Mouse (Mus musculus) G1E-ER4 (cell line): ENCODE measurements around the gene Tns2. TPM values are rescaled to one million over a fixed set of nuclear protein-coding genes. Genes with fewer than 3 reads are reported as not detected.

Experiments
- GATA1 ChIP-seq: IDR thresholded peaks from one replicate; pipeline ENCODE4 v1.8.0; 2012; ENCODE audit warnings: low read length, inconsistent platforms
- polyA plus RNA-seq: library from polyadenylated mRNA; stranded (reverse); fragments of >175 nt; gene quantifications from 2 replicates; pipeline ENCODE4 v1.2.3, GENCODE M21; 2012

The Tns2 gene
- polyA plus RNA-seq, 1 experiment = 0.48 TPM

DNA sequence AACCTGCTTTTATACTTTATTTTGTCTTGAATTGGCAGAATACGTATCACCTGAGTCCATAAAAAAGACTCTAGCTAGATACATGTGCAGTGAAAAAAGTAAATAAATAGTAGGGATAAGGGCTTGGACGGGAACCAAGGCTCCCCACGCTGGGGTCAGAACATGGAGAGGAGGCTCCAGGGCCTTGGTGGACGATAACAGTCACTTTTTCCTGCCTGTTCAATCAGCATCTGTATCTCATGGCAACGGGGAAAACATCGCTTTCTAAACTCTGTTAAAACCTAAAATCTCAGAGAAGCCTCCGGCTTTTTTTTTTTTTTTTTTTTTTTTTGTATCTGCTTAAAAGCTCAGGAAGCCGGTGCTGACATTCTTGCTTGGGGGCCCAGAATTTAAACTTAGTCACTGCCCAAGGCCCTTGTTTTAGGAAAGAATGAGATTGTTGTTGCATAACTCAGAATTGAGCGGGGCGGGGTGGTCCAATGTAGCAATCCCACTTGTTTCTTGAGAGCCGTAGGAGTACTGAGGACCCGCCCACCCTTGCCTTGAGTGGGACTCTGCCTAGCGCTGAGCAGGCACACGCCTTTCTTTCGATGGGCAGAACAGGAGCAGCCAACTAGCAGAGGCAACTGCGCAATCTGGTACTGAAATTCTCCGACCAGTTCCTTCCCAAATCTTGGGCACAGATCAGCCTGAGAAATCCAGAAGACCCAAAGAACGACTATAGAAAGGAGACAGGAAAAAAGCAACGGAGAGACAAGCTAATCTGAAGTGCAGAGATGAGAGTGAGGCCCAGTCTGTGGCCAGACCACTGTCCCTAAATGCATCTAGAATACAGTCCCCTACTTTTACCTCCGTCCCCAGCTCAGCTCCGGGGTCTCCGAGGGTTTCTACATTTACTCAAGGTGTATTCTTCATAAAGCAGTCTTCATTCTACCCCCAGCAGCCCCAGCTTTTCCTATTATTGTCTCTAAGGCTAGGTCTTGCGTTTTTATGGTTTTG is 43.0 kb downstream of the Tns2 start:
- no peak for TF ChIP-seq GATA1

DNA sequence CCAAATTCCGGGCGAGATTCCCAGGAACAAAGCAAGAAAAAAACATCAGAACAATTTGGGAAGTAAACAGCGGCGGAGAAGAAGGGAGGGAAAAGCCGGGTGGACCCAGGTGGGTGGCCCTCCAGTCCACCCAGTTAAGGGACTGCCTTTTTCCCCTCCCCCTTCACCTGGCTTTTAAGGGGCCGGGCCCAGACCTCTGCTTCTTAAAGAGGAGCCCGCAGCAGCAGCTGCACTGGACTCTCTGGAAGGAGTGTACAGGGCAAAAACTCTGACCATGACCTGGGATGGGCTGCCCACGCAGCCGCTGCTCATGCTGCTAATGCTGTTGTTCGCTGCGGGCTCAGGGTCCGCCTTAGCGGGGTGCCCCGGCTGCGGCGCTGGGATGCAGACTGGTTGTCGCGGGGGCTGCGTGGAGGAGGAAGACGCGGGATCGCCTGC is 44.1 kb downstream of the Tns2 start, which contains the start of gene Igfbp6:
Gene Igfbp6, plus strand, starts transcription at position 89 of the 438 bp plus-strand sequence.
- TF ChIP-seq GATA1 = no peak

DNA sequence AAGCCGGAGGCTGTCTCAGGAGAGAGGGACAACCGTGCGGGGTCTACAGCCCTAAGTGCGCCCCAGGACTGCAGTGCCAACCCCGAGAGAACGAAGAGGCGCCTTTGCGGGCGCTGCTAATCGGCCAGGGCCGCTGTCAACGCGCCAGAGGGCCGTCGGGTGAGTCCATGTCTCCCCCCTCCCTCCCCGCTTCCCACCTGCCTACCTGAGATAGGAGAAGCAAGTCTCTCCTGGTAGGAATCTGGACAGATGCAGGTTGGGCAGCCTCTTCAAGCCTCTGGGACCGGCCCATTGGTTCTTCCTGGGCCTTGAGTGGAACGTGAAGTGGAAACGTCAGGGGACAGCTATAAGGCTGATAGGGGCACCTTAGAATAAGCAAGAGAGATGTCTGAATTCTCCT is 44.5 kb downstream of the Tns2 start:
- no peak for TF ChIP-seq GATA1

DNA sequence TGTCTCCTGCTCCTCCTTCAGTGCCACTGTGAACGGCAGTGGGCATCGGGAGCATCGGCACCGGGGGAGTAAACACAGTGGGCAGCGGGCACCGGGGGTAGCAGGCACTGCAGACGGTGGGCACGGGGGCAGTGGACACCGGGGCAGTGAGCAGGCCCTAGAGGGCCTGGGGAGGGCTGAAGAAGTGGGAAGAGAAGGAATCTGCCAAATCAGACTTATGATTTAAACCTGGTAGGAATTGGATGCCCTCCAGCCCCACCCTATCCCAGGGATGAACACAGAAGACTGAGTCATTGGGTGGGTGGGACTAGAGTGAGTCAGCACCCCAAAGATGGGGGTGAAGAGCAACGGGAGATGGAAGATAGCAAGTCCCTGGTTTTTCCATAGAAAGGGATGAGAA is 45.1 kb downstream of the Tns2 start:
- no peak for TF ChIP-seq GATA1

DNA sequence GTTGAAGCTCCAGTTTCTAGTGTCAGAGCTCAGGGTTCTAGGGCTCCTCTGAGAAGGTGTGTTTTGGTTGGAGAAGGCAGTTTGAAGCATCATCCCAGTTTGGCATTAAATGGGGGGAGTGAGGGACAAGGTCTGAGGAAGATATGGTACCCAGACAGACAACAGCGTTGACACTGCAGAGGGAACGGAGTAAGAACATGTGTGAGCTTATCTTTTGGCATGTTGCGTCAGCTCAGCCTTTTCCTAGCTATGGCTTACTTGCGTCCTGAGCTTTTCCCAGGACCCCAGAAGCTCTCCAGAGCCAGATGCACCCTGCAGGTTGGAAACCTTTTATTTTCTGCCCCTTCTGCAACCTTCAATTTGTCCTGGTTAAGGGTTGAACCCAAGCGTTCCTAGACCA is 45.9 kb downstream of the Tns2 start:
- TF ChIP-seq GATA1 = no peak

DNA sequence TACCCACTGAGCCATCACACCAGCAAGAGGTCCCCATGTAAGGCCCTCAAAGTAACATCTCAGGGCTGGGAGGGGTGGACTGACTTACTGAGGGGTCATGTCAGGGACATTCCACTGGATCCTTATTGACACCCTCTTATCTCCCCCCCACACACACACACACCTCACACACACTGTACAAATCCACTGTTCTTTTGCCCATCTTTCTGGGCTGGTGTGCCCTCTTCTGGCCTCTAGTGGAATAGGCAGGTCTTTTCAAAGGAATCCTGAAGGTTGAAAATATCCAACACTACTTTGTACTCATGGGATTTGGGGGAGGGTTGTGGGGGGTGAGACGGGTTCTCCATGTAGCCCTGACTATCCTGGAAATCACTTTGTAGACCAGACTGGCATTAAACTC is 46.7 kb downstream of the Tns2 start:
- no peak for TF ChIP-seq GATA1

DNA sequence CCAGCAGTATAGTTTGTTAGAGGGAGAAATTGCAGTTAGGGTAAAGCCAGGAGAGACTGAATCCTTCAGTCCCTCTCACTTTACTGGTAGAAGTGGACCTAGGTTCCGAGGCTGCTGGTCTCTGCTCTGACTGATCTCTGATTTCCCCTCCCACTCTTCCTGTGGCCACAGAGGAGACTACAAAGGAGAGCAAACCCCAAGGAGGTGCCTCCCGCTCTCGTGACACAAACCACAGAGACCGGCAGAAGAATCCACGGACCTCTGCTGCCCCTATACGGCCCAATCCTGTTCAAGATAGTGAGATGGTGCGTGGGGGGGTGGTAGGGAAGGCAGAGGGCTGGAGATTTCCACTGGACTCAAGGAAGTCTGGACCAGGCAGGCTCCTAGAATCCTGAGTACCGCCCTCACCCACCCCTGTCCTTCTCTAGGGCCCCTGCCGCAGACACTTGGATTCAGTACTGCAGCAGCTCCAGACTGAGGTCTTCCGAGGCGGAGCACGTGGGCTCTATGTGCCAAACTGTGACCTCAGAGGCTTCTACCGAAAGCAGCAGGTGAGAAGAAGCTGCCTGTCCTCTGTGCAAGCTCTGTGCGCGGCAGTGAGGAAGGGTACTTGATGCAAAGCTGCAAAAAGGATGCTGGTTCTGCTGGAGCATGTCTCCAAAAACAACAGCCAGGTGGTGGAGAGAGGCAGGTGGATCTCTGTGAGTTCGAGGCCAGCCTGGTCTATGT is 47.6 kb downstream of the Tns2 start:
- no peak for TF ChIP-seq GATA1

DNA sequence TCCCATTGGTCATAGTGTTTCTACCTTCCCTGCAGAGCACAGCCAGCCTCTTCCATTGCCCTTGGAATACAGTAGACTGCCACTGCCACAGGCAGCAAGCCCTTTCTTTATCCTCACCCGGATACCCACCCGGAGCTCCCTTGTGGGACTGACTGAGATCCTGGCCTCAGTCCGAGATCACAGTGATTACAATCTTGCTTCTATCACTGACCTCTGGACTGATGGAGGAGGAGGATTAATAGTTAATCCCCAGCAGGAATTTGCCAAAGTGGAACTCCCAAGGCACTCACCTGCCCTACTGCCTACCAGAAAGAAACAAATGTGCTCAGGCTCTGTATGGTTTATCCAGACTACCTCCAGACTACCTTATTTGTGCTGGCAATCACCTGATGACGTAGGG is 49.3 kb downstream of the Tns2 start:
- TF ChIP-seq GATA1 = no peak

DNA sequence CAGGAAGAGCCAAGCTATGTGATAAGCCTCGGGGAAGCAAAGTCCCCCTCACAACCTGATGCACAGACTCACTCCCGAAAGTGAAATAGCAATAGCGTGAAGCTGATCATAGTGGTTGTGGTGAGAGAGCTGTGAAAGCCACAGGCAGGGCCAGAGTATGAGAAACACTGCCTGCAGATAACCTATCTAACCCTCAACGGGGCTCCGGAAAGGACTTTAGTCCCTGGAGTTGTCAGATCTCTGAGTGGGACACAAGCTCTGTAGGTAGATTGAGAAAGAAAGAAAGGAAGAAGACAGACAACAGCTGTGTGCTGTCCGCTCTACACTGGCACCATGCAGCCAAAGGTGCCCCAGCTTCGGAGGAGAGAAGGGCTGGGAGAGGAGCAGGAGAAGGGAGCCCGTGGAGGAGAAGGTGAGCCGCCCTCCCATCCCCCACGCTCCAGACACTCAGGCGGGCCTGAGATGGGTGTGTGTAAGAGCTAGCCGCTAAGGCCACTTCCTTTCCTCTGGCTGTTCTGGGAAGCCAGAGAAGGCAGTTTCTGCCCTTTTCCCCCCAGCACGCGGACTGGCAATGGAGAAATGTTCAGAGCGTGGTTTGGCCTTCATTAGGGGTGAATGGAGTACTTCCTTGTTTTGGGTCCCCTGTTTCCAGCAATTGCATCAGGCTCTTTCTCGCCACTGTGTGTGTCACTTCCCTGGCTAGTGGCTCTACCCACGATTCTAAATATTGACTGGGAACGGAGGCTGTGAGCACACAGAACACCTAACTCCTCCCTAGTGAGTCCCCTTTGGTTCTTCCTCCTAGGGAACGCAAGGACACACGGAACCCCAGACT is 50.3 kb downstream of the Tns2 start, which contains the start of gene Soat2:
Gene Soat2, plus strand, starts transcription at position 226 of the 835 bp plus-strand sequence.
- TF ChIP-seq GATA1 = peak; percentile 84

DNA sequence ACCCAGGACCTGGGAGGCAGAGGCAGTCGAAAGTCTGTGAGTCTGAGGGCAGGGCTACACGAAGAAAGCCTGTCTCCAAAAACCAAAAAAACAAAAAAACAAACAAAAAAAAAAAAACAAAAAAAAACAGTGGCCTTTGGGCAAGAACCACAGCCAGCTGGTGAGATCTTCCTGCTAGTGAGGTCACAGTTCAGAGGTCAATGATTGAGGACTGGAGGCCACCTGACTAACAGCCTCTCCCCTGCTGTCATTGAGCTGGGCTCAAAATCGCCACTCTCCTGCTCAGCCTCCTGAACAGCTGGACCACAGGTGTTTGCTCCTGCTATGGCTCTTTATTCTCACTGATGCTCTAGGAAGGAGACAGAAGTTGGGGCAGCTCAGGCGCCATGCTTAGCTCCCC is 52.4 kb downstream of the Tns2 start:
- TF ChIP-seq GATA1 = no peak

DNA sequence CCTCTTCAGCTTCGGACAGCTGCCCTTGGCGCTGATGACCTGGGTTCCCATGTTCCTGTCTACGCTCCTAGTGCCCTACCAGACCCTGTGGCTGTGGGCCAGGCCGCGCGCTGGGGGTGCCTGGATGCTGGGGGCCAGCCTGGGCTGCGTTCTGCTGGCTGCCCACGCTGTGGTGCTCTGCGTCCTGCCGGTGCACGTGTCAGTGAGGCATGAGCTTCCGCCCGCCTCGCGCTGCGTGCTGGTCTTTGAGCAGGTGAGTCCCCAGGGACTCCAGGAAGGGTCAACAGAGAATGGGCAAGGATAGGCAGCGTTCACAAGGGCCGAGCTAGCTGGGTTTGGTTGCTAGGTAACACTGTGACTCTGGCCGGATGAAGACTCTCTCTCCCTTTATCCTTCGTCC is 56.6 kb downstream of the Tns2 start:
- no peak for TF ChIP-seq GATA1

DNA sequence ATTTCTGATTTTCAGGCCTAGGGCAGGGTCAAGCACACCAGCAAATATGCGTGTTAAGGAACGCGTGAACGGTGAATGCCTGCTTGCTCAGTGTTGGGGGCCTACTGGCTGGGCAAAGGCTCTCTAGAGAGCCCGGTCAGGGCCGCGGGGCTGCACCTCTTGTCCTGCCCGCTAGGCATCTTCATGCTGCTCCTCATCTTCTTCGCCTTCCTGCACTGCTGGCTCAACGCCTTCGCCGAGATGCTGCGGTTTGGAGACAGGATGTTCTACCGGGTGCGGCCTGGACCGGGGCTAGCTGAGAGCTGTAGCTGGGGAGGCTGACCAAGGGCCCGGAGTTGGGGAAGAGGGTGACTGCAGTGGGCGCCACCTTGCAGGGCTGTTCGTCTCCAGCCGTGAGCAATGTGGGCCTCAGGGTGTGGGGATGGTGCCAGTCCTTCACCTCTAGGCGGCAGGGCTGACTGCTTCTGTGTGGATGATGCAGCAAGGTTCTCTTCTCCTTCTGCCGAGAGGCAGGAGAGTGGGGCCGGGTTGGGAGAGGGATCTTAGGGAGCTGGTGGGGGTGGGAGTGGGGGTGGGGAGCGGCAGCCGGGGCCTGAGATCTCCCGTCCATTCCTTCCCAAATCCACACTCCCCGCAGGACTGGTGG is 60.3 kb downstream of the Tns2 start:
- TF ChIP-seq GATA1 = no peak

DNA sequence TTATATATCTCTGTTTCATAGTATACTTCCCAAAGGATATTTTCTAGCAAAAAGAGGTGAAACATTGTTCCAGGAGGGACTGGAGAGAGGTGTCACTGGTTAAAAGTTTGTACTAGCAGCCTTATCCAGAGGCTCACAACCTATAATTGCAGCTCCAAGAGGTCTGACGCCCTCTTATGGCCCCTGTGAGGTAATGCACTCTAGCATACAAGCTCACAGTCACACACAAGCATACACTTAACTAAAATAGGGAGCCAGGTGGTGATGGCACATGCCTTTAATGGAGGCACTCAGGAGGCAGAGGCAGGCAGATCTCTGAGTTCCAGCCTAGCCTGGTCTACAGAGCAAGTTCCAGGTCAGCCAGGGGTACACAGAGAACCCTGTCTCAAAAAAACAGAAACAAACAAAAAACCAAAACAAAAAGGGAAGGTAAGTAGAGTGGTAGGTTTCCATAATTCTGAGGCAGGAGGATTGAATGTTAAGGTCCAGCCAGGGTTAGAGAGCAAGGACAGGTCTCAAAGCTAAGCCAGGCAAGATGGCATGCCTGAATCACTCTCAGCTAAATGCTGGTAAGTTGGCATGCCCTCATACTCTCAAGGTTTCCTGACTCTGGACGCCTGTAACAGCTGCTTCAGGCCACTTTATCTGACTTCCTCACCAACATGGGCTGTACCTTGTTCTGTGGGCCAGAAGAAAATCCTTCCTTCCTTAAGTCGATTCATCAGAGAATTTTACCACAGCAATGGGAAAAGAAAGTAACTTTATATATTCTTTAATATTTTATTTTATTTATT is 63.9 kb downstream of the Tns2 start:
- TF ChIP-seq GATA1 = no peak

DNA sequence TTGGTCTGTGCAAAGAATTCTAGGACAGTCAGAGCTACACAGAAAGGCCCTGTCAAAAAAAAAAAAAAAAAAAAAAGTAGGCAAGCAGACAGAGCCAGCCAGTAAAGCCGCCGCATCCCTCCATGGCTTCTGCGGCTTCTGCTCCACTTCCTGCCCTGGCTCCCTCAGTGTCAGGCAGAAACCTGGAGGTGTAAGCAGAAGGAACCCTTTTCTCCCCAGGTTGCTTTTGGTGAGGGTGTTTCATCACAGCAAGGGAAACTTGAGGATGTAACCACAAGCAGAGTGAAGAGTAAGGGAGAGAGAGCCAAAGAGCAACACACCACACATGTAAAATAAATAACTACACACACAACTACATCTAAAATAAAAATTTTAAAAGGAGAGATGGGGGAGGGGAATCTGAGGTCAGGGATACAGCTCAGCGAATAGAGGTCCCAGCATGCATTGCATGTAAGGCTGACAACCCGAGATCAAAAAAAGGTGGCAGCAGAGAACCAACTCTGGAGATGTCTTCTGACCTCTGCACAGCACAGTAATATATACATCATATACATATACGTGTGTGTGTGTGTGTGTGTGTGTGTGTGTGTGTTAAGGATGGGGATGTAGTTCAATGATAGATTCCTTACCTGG is 65.4 kb downstream of the Tns2 start:
- TF ChIP-seq GATA1 = no peak

Other genes starting within 250 kb of the Tns2 start
- gene Krt1, start 249.6 kb upstream of the Tns2 start, polyA plus RNA-seq = not detected in 2 replicates
- not detected in 2 replicates for gene Krt77, start 230.7 kb upstream of the Tns2 start, polyA plus RNA-seq
- gene Krt76, start 207.5 kb upstream of the Tns2 start, polyA plus RNA-seq = not detected in 2 replicates
- not detected in 2 replicates for gene Krt4, start 175.7 kb upstream of the Tns2 start, polyA plus RNA-seq
- gene Krt79, start 160.1 kb upstream of the Tns2 start, polyA plus RNA-seq = not detected in 2 replicates
- not detected in 2 replicates for gene Krt78, start 146.1 kb upstream of the Tns2 start, polyA plus RNA-seq
- gene Krt8, start 95.9 kb upstream of the Tns2 start, polyA plus RNA-seq = not detected in 2 replicates
- not detected in 2 replicates for gene Krt18, start 72.2 kb upstream of the Tns2 start, polyA plus RNA-seq
- gene Eif4b, start 26.6 kb upstream of the Tns2 start, polyA plus RNA-seq = 375 and 424 TPM in 2 replicates
- 17.4 and 17.7 TPM in 2 replicates for gene Spryd3, start 35.8 kb downstream of the Tns2 start, polyA plus RNA-seq
- 0.16 and 0.45 TPM in 2 replicates for gene Igfbp6, start 43.9 kb downstream of the Tns2 start, polyA plus RNA-seq
- 5.5 and 5.9 TPM in 2 replicates for gene Soat2, start 50.1 kb downstream of the Tns2 start, polyA plus RNA-seq
- 14.6 and 16.0 TPM in 2 replicates for gene Zfp740, start 102.8 kb downstream of the Tns2 start, polyA plus RNA-seq
- 8.9 and 9.5 TPM in 2 replicates for gene Csad, start 104.3 kb downstream of the Tns2 start, polyA plus RNA-seq
- 29.3 and 36.6 TPM in 2 replicates for gene Itgb7, start 131.5 kb downstream of the Tns2 start, polyA plus RNA-seq
- 2.6 and 2.9 TPM in 2 replicates for gene Rarg, start 157.1 kb downstream of the Tns2 start, polyA plus RNA-seq
- gene Gm9918, start 170.2 kb downstream of the Tns2 start, polyA plus RNA-seq = not detected in 2 replicates
- 74.7 and 76.7 TPM in 2 replicates for gene Mfsd5, start 179.0 kb downstream of the Tns2 start, polyA plus RNA-seq
- gene Espl1, start 195.9 kb downstream of the Tns2 start, polyA plus RNA-seq = 38.5 and 42.8 TPM in 2 replicates
- 9.9 and 26.7 TPM in 2 replicates for gene Pfdn5, start 225.7 kb downstream of the Tns2 start, polyA plus RNA-seq
- gene Myg1, start 231.3 kb downstream of the Tns2 start, polyA plus RNA-seq = 74.6 and 92.3 TPM in 2 replicates